14 mouse cellular contexts compared by ENCODE assay signal in genomic region chr14:46975969-46976368, GRCm38 (mm10).
"Had no signal": no experiment of that assay in that cellular context is flagged by ENCODE, and none has a peak within 500 bp of the region (broad histone marks: within the 10 kb centered on the region; RNA-seq: fewer than 3 reads in every experiment).

No protein-coding gene starts in this region.

- ATAC-seq: midbrain, embryonic 13.5 days; midbrain, embryonic 15.5 days had no signal

- DNase-seq: lung, adult 18-20 months; lung, embryonic 14.5 days; lung, postnatal 10 days; lung, postnatal 4 days; retina, postnatal 1 day; right cerebral cortex, adult 18-20 months; right cerebral cortex, postnatal 25 days; right cerebral cortex, postnatal 4 days; spleen, adult 18-20 months; thymus, adult 2 months; thymus, postnatal 25 days; thymus, postnatal 4 days had no signal
